Mouse (Mus musculus) cerebellum, adult 18-20 months (tissue): ENCODE data around the gene Osbpl7.
A peak's percentile ranks its signal among the peaks of the same experiment; 100 is the strongest.

ENCODE experiments used
- DNase-seq, 2 experiments: peaks; one replicate each; pipeline ENCODE4 v3.0.0; 2021

Osbpl7 gene

GRCm38 (mm10) chr11:97050216-97050943, at the start of gene Osbpl7:
TSS of gene Osbpl7 (plus strand) at chr11:97050628.
- peak; percentile 75 to 87 for DNase-seq

- DNase-seq = no peak
Observed at GRCm38 (mm10) chr11:97003170-97003569, 47.3 kb upstream of the Osbpl7 start.

- DNase-seq = no peak
Observed at GRCm38 (mm10) chr11:97007093-97007794, 43.2 kb upstream of the Osbpl7 start.

- DNase-seq = no peak
Observed at GRCm38 (mm10) chr11:97009198-97009790, 41.1 kb upstream of the Osbpl7 start.

GRCm38 (mm10) chr11:97013121-97013670, 37.2 kb upstream of the Osbpl7 start, which contains the start of gene Sp6:
TSS of gene Sp6 (plus strand) at chr11:97013394.
- no peak for DNase-seq

- no peak for DNase-seq
Observed at GRCm38 (mm10) chr11:97017696-97018582, 32.5 kb upstream of the Osbpl7 start.

- no peak for DNase-seq
Observed at GRCm38 (mm10) chr11:97018583-97019344, 31.7 kb upstream of the Osbpl7 start.

GRCm38 (mm10) chr11:97019345-97019708, 31.1 kb upstream of the Osbpl7 start:
- no peak for DNase-seq

- no peak for DNase-seq
Observed at GRCm38 (mm10) chr11:97021121-97021765, 29.2 kb upstream of the Osbpl7 start.

- peak; percentile 77 for DNase-seq
Observed at GRCm38 (mm10) chr11:97021873-97022484, 28.4 kb upstream of the Osbpl7 start.

- no peak for DNase-seq
Observed at GRCm38 (mm10) chr11:97024977-97025376, 25.5 kb upstream of the Osbpl7 start.

GRCm38 (mm10) chr11:97025721-97026344, 24.6 kb upstream of the Osbpl7 start:
- DNase-seq = peak; percentile 88 to 89

GRCm38 (mm10) chr11:97029686-97030417, 20.6 kb upstream of the Osbpl7 start, which contains the start of gene Scrn2:
TSS of gene Scrn2 (plus strand) at chr11:97029938.
- peak; percentile 83 to 91 for DNase-seq

GRCm38 (mm10) chr11:97030426-97030825, 20.0 kb upstream of the Osbpl7 start:
- DNase-seq = no peak

GRCm38 (mm10) chr11:97031977-97032376, 18.5 kb upstream of the Osbpl7 start:
- DNase-seq = no peak

GRCm38 (mm10) chr11:97032499-97032898, 17.9 kb upstream of the Osbpl7 start:
- DNase-seq = no peak

GRCm38 (mm10) chr11:97033781-97034180, 16.6 kb upstream of the Osbpl7 start:
- DNase-seq = no peak

- DNase-seq = peak; percentile 32 to 46
Observed at GRCm38 (mm10) chr11:97036141-97036540, 14.3 kb upstream of the Osbpl7 start.

- DNase-seq = no peak
Observed at GRCm38 (mm10) chr11:97038881-97039280, 11.5 kb upstream of the Osbpl7 start.
